22 mouse cellular contexts compared by ENCODE assay signal in the genomic region with DNA sequence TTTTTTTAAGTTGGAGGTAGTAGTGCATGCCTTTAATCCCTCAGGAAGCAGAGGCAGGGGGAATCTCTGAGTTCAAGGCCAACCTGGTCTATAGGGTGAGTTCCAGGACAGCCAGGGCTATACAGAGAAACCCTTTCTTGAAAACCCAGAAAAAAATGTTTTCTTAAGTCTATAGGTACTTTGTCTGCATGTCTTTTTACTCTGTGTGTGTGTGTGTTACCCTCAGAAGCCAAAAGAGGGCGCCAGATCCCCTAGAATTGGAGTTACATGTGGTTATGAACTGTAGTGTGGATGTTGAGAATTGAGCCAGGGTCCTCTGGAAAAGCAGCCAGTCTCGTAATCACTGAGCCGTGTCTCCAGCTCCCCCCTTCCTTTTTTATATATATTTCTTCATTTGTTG. TPM values are rescaled to one million over a fixed set of nuclear protein-coding genes. Genes with fewer than 3 reads are reported as not detected.
A peak's percentile ranks its signal among the peaks of the same experiment; 100 is the strongest.
DNase-seq lines count a peak whose midpoint lies in the region; ATAC-seq and TF ChIP-seq lines count a peak whose summit lies in the region.
"Had no signal": no experiment of that assay in that cellular context is flagged by ENCODE, and none has a peak within 500 bp of the region (broad histone marks: within the 10 kb centered on the region; RNA-seq: fewer than 3 reads in every experiment).

No protein-coding gene starts in this region.

- in situ Hi-C loops in CH12.LX (cut with MboI; ENCODE audit: low pct_ligation_motif_present, low pct_unique_long_range_greater_than_20kb, low sequenced_read_pairs), result loop anchor here (25.0 kb wide), 1 partner anchor 537 kb away; a partner anchor contains a TSS

- dilution Hi-C loops in CH12.LX (cut with MboI; ENCODE audit: extremely low pct_ligation_motif_present, extremely low pct_unique_long_range_greater_than_20kb, low sequenced_read_pairs), result no loop called here

- intact Hi-C loops in heart, adult 2 months (cut with DNase I), result no loop called here

- TF ChIP-seq POLR2A in heart, adult 2 months (IDR thresholded peaks at IDR 0.05; ENCODE audit: insufficient read depth, low read depth, low read length), result no peak
- no peak for TF ChIP-seq POLR2A in CH12.LX (IDR thresholded peaks at IDR 0.05; ENCODE audit: low read depth, low read length)

- TF ChIP-seq CTCF in heart, adult 2 months (IDR thresholded peaks at IDR 0.05), result peak; percentile 33
- peak; percentile 27; the same call in 1 of the 2 replicates for TF ChIP-seq CTCF in liver, embryonic 14.5 days (IDR thresholded peaks at IDR 0.05; ENCODE audit: low read depth)
- TF ChIP-seq CTCF in CH12.LX (conservative IDR thresholded peaks at IDR 0.05 in 1 of 2, IDR thresholded peaks at IDR 0.05 in 1 of 2; ENCODE audit: low read depth in 2 of 2, low read length in 2 of 2), result peak in 1 of 2 experiments; percentile 37; a peak in 3 of 4 replicates

- H3K9me3 ChIP-seq in heart, embryonic 12.5 days (replicated peaks), result peaks cover 3% of the 10 kb centered on the region; the same call in 1 of the 2 replicates
- H3K9me3 ChIP-seq in liver, embryonic 14.5 days (ENCODE audit: control insufficient read depth, low read length), result no peaks in the 10 kb centered on the region
- H3K9me3 ChIP-seq in liver, embryonic 11.5 days (ENCODE audit: control insufficient read depth, low read length), result no peaks in the 10 kb centered on the region
- peaks cover 3% of the 10 kb centered on the region for H3K9me3 ChIP-seq in CH12.LX (replicated peaks; ENCODE audit: low read length)
- H3K9me3 ChIP-seq: heart, embryonic 10.5 days; stomach, embryonic 15.5 days had no signal

- H3K27ac ChIP-seq in heart, adult 2 months, result no peak overlapping the region
- no peak overlapping the region for H3K27ac ChIP-seq in heart, embryonic 12.5 days (ENCODE audit: poor library complexity, severe bottlenecking)
- H3K27ac ChIP-seq in liver, embryonic 14.5 days, result no peak overlapping the region
- no peak overlapping the region for H3K27ac ChIP-seq in liver, embryonic 11.5 days (ENCODE audit: low read depth, low read length)
- no peak overlapping the region for H3K27ac ChIP-seq in CH12.LX (ENCODE audit: insufficient read depth, low read depth)
- H3K27ac ChIP-seq: forebrain, embryonic 12.5 days; heart, embryonic 10.5 days; hindbrain, embryonic 14.5 days; liver, embryonic 13.5 days; neural tube, embryonic 15.5 days; stomach, embryonic 15.5 days had no signal

- DNase-seq in heart, adult 2 months, result no peak
- DNase-seq in liver, embryonic 14.5 days (ENCODE audit: low read depth in 3 of 3, low spot score in 3 of 3), result no peak
- DNase-seq in liver, embryonic 11.5 days (ENCODE audit: low spot score), result no peak
- DNase-seq in CH12.LX (ENCODE audit: extremely low read depth), result peak; percentile 22
- peak; percentile 76 for DNase-seq in ZHBTc4 (ENCODE audit: low read depth, low spot score)
- no peak for DNase-seq in thymus, postnatal 4 days
- no peak for DNase-seq in left cerebral cortex, adult 9 months (ENCODE audit: low spot score in 2 of 2)
- DNase-seq: cerebellum, adult 8-10 months; gastrocnemius, postnatal 25 days; kidney, adult 11 months; kidney, postnatal 10 days; liver, embryonic 13.5 days; lung, postnatal 10 days; midbrain, embryonic 14.5 days; right cerebral cortex, postnatal 25 days; thymus, adult 2 months had no signal

- H3K9ac ChIP-seq in heart, adult 2 months (ENCODE audit: low read depth, low read length), result no peak overlapping the region
- H3K9ac ChIP-seq in heart, embryonic 12.5 days, result no peak overlapping the region
- H3K9ac ChIP-seq in liver, embryonic 14.5 days (replicated peaks), result no peak overlapping the region
- no peak overlapping the region for H3K9ac ChIP-seq in liver, embryonic 11.5 days (ENCODE audit: low read depth, low read length)
- no peak overlapping the region for H3K9ac ChIP-seq in CH12.LX (ENCODE audit: insufficient read depth, low read depth)
- H3K9ac ChIP-seq: forebrain, embryonic 12.5 days; hindbrain, embryonic 14.5 days; liver, embryonic 13.5 days; neural tube, embryonic 15.5 days; stomach, embryonic 15.5 days had no signal

- no peaks in the 10 kb centered on the region for H3K4me1 ChIP-seq in heart, adult 2 months (ENCODE audit: control insufficient read depth, insufficient read depth, low read length)
- no peaks in the 10 kb centered on the region for H3K4me1 ChIP-seq in heart, embryonic 12.5 days (replicated peaks)
- H3K4me1 ChIP-seq in liver, embryonic 14.5 days (replicated peaks; ENCODE audit: control insufficient read depth in 2 of 2, insufficient read depth in 2 of 2, low read length in 1 of 2), result no peaks in the 10 kb centered on the region
- no peaks in the 10 kb centered on the region for H3K4me1 ChIP-seq in liver, embryonic 11.5 days (replicated peaks; ENCODE audit: control insufficient read depth, insufficient read depth, low read length)
- H3K4me1 ChIP-seq in CH12.LX (ENCODE audit: control insufficient read depth in 1 of 2, insufficient read depth in 2 of 2), result 0 out of 4 replicates have a peak, but pooled peaks cover 0 to 1% of the 10 kb centered on the region in 2 experiments
- H3K4me1 ChIP-seq: forebrain, embryonic 12.5 days; heart, embryonic 10.5 days; liver, embryonic 13.5 days; neural tube, embryonic 15.5 days; stomach, embryonic 15.5 days had no signal

- no peak overlapping the region for H3K4me2 ChIP-seq in heart, embryonic 12.5 days
- H3K4me2 ChIP-seq in liver, embryonic 14.5 days (ENCODE audit: low read depth), result no peak overlapping the region
- H3K4me2 ChIP-seq in liver, embryonic 11.5 days, result no peak overlapping the region
- no peak overlapping the region for H3K4me2 ChIP-seq in CH12.LX (ENCODE audit: insufficient read depth, low read depth, poor library complexity, severe bottlenecking)
- H3K4me2 ChIP-seq: forebrain, embryonic 12.5 days; hindbrain, embryonic 14.5 days; liver, embryonic 13.5 days; neural tube, embryonic 15.5 days; stomach, embryonic 15.5 days had no signal

- H3K4me3 ChIP-seq in heart, adult 2 months, result no peak overlapping the region
- H3K4me3 ChIP-seq in heart, embryonic 12.5 days, result no peak overlapping the region
- no peak overlapping the region for H3K4me3 ChIP-seq in liver, embryonic 14.5 days (ENCODE audit: insufficient read depth in 1 of 2, low read depth in 2 of 2, low read length in 2 of 2)
- H3K4me3 ChIP-seq in liver, embryonic 11.5 days (ENCODE audit: low read depth, low read length), result no peak overlapping the region
- no peak overlapping the region for H3K4me3 ChIP-seq in CH12.LX (replicated peaks in 1 of 3; ENCODE audit: low read depth in 2 of 3, low read length in 2 of 3, poor library complexity in 1 of 3)
- H3K4me3 ChIP-seq: forebrain, embryonic 12.5 days; heart, embryonic 10.5 days; liver, embryonic 13.5 days; neural tube, embryonic 15.5 days; stomach, embryonic 15.5 days had no signal

- no peaks in the 10 kb centered on the region for H3K79me2 ChIP-seq in heart, adult 2 months (replicated peaks; ENCODE audit: control insufficient read depth, insufficient read depth, low read length)
- no peaks in the 10 kb centered on the region for H3K79me2 ChIP-seq in CH12.LX (replicated peaks; ENCODE audit: control insufficient read depth, extremely low read depth, insufficient read depth, poor library complexity, severe bottlenecking)

- ATAC-seq in heart, embryonic 12.5 days (ENCODE audit: insufficient number of reproducible peaks, low FRiP score), result no peak
- no peak for ATAC-seq in liver, embryonic 14.5 days (ENCODE audit: insufficient read depth)
- no peak for ATAC-seq in liver, embryonic 11.5 days (replicated peaks; ENCODE audit: low FRiP score)

- no peak for TF ChIP-seq EP300 in heart, adult 2 months (IDR thresholded peaks at IDR 0.05; ENCODE audit: insufficient read depth, low read depth, low read length)
- no peak for TF ChIP-seq EP300 in liver, embryonic 14.5 days (IDR thresholded peaks at IDR 0.05; ENCODE audit: low read depth)
- TF ChIP-seq EP300 in CH12.LX (IDR thresholded peaks at IDR 0.05; ENCODE audit: low read length), result no peak

- no peaks in the 10 kb centered on the region for H3K27me3 ChIP-seq in heart, adult 2 months (ENCODE audit: control insufficient read depth, insufficient read depth, low read length)
- no peaks in the 10 kb centered on the region for H3K27me3 ChIP-seq in heart, embryonic 12.5 days (replicated peaks)
- no peaks in the 10 kb centered on the region for H3K27me3 ChIP-seq in liver, embryonic 14.5 days (ENCODE audit: control insufficient read depth, insufficient read depth, low read length)
- no peaks in the 10 kb centered on the region for H3K27me3 ChIP-seq in liver, embryonic 11.5 days (replicated peaks; ENCODE audit: control insufficient read depth, insufficient read depth, low read length)
- H3K27me3 ChIP-seq in CH12.LX (replicated peaks), result no peaks in the 10 kb centered on the region
- H3K27me3 ChIP-seq: forebrain, embryonic 12.5 days; liver, embryonic 13.5 days; neural tube, embryonic 15.5 days; stomach, embryonic 15.5 days had no signal

- 25% methylated on average over 3 of the region's 3 CpGs for WGBS in heart, adult 2 months
- 60% methylated on average over 3 of the region's 3 CpGs for WGBS in heart, embryonic 12.5 days
- 54% methylated on average over 3 of the region's 3 CpGs for WGBS in liver, embryonic 14.5 days (ENCODE audit: insufficient replicate concordance)
- WGBS in liver, embryonic 11.5 days, result 67% methylated on average over 3 of the region's 3 CpGs

- TF ChIP-seq RAD21 in CH12.LX (IDR thresholded peaks at IDR 0.05; ENCODE audit: low read depth, low read length), result peak; percentile 35

- peaks cover 2% of the 10 kb centered on the region; the same call in 1 of the 2 replicates for H3K36me3 ChIP-seq in heart, adult 2 months (ENCODE audit: control insufficient read depth, insufficient read depth, low read length)
- no peaks in the 10 kb centered on the region for H3K36me3 ChIP-seq in heart, embryonic 12.5 days
- no peaks in the 10 kb centered on the region for H3K36me3 ChIP-seq in liver, embryonic 14.5 days (replicated peaks; ENCODE audit: control insufficient read depth, insufficient read depth, low read depth)
- no peaks in the 10 kb centered on the region for H3K36me3 ChIP-seq in liver, embryonic 11.5 days (ENCODE audit: control insufficient read depth, insufficient read depth, low read length)
- peaks cover 0 to 2% of the 10 kb centered on the region in 2 experiments for H3K36me3 ChIP-seq in CH12.LX (replicated peaks in 1 of 2; ENCODE audit: control insufficient read depth in 1 of 2, insufficient read depth in 1 of 2, low read length in 1 of 2)
- H3K36me3 ChIP-seq: forebrain, embryonic 12.5 days; heart, embryonic 10.5 days; liver, embryonic 13.5 days; neural tube, embryonic 15.5 days; stomach, embryonic 15.5 days had no signal

RNA-seq across cellular contexts. Expression of a gene that starts 25.7 kb away (rescaled TPM):
- 10 to 100 TPM in 1 of 2 experiments, 1 to 10 TPM in 1; 6.8 to 11.1 TPM for total RNA-seq in heart, adult 2 months (2021)
- polyA plus RNA-seq in heart, adult 2 months (2012; rRNA removed), result 9.4 and 12.6 TPM in 2 replicates
- polyA plus RNA-seq in heart, embryonic 12.5 days (2016; fragmentation: Nextera tagmentation; extraction: Ambion mirVana), result 0.42 and 0.59 TPM in 2 replicates
- polyA plus RNA-seq in liver, embryonic 14.5 days (2012; rRNA removed), result 0.04 and 0.09 TPM in 2 replicates
- 0.03 TPM in 1 of 2 replicates, not detected in the other for polyA plus RNA-seq in liver, embryonic 14.5 days (2014; fragmentation: Nextera tagmentation; extraction: Ambion mirVana)
- polyA plus RNA-seq in liver, embryonic 11.5 days (2014; fragmentation: Nextera tagmentation; extraction: Ambion mirVana), result 0.29 and 0.60 TPM in 2 replicates
- total RNA-seq in CH12.LX (2012; rRNA removed) (0.88 and 1.4 TPM in 2 replicates), CH12.LX (2014; rRNA removed) (0.34 and 0.46 TPM in 2 replicates)
- 0.46 and 0.70 TPM in 2 replicates for polyA plus RNA-seq in CH12.LX (2012; ENCODE audit: insufficient read length, low read depth)

Comparison
In these comparisons a context has a peak if more than half of its experiments do, and no peak if none do; other contexts are left out.
1. DNase-seq: peak in CH12.LX (single experiment) and ZHBTc4 (single experiment); none in heart, adult 2 months (0 of 2), liver, embryonic 14.5 days (0 of 3), liver, embryonic 11.5 days (single experiment), thymus, postnatal 4 days (single experiment) and left cerebral cortex, adult 9 months (0 of 2).